Mouse (Mus musculus) mouse embryonic stem cell (cell line): ENCODE data around the gene Spata32.

Source experiments
- in situ Hi-C, 2 experiments: fragments of 300-500 bp; cut with MboI; formaldehyde crosslinking; loops; 1 replicate in 1 of 2; 3 replicates in 1 of 2; pipeline ENCODE4 v1.14.3; 2019 to 2020; ENCODE audit warnings: low sequenced_read_pairs in 2 of 2, low pct_unique_long_range_greater_than_20kb in 1 of 2, mixed read lengths in 1 of 2; ENCODE audit not compliant: unreplicated experiment in 1 of 2

Spata32 gene

GRCm38 (mm10) chr11:103217790-103218516, at the start of gene Spata32:
Gene Spata32 (minus strand): TSS chr11:103218432.
- in situ Hi-C loops: no loop called here

- in situ Hi-C loops: no loop called here
Measured at GRCm38 (mm10) chr11:103267346-103268219, 49.4 kb upstream of the Spata32 start, which contains the start of gene Map3k14. Gene Map3k14 (minus strand): TSS chr11:103267472.

- in situ Hi-C loops: no loop called here
Measured at GRCm38 (mm10) chr11:103266729-103267345, 48.6 kb upstream of the Spata32 start.

- in situ Hi-C loops: no loop called here
Measured at GRCm38 (mm10) chr11:103265856-103266255, 47.6 kb upstream of the Spata32 start.

GRCm38 (mm10) chr11:103265211-103265610, 47.0 kb upstream of the Spata32 start:
- in situ Hi-C loops: no loop called here

- in situ Hi-C loops: no loop called here
Measured at GRCm38 (mm10) chr11:103264427-103265005, 46.3 kb upstream of the Spata32 start.

GRCm38 (mm10) chr11:103263551-103263950, 45.3 kb upstream of the Spata32 start:
- in situ Hi-C loops: no loop called here

- in situ Hi-C loops: no loop called here
Measured at GRCm38 (mm10) chr11:103262412-103263267, 44.4 kb upstream of the Spata32 start.

- in situ Hi-C loops: no loop called here
Measured at GRCm38 (mm10) chr11:103261671-103262411, 43.6 kb upstream of the Spata32 start.

- in situ Hi-C loops: no loop called here
Measured at GRCm38 (mm10) chr11:103260515-103261192, 42.4 kb upstream of the Spata32 start.

GRCm38 (mm10) chr11:103260034-103260433, 41.8 kb upstream of the Spata32 start:
- in situ Hi-C loops: no loop called here

GRCm38 (mm10) chr11:103257938-103258481, 39.8 kb upstream of the Spata32 start:
- in situ Hi-C loops: no loop called here

- in situ Hi-C loops: no loop called here
Measured at GRCm38 (mm10) chr11:103253605-103254004, 35.4 kb upstream of the Spata32 start.

- in situ Hi-C loops: no loop called here
Measured at GRCm38 (mm10) chr11:103252380-103252779, 34.1 kb upstream of the Spata32 start.

- in situ Hi-C loops: no loop called here
Measured at GRCm38 (mm10) chr11:103250324-103250723, 32.1 kb upstream of the Spata32 start.

- in situ Hi-C loops: no loop called here
Measured at GRCm38 (mm10) chr11:103249509-103249908, 31.3 kb upstream of the Spata32 start.

- in situ Hi-C loops: no loop called here
Measured at GRCm38 (mm10) chr11:103248837-103249236, 30.6 kb upstream of the Spata32 start.
